32 mouse cellular contexts compared by ENCODE assay signal in genomic region chr1:110909752-110910151, GRCm38 (mm10).
"Had no signal": no experiment of that assay in that cellular context is flagged by ENCODE, and none has a peak within 500 bp of the region (broad histone marks: within the 10 kb centered on the region; RNA-seq: fewer than 3 reads in every experiment).

No protein-coding gene starts in this region.

- H3K4me1 ChIP-seq: limb, embryonic 12.5 days; limb, embryonic 13.5 days; limb, embryonic 15.5 days; liver, embryonic 12.5 days; liver, embryonic 13.5 days; liver, embryonic 15.5 days; lung, embryonic 15.5 days; megakaryocyte, embryonic 14.5 days; midbrain, embryonic 10.5 days; midbrain, embryonic 12.5 days; midbrain, embryonic 13.5 days; midbrain, embryonic 15.5 days; neural tube, embryonic 12.5 days had no signal

- H3K27ac ChIP-seq: limb, embryonic 10.5 days; limb, embryonic 12.5 days; limb, embryonic 13.5 days; limb, embryonic 15.5 days; liver, embryonic 12.5 days; liver, embryonic 13.5 days; liver, embryonic 14.5 days; liver, embryonic 15.5 days; lung, embryonic 15.5 days; macrophage; midbrain, embryonic 10.5 days; midbrain, embryonic 12.5 days; midbrain, embryonic 13.5 days; midbrain, embryonic 15.5 days; neural tube, embryonic 12.5 days had no signal

- H3K36me3 ChIP-seq: limb, embryonic 10.5 days; limb, embryonic 12.5 days; limb, embryonic 13.5 days; limb, embryonic 15.5 days; liver, embryonic 12.5 days; liver, embryonic 13.5 days; liver, embryonic 15.5 days; lung, embryonic 15.5 days; midbrain, embryonic 10.5 days; midbrain, embryonic 12.5 days; midbrain, embryonic 13.5 days; midbrain, embryonic 15.5 days; neural tube, embryonic 12.5 days had no signal

- H3K4me2 ChIP-seq: limb, embryonic 12.5 days; limb, embryonic 13.5 days; limb, embryonic 15.5 days; liver, embryonic 11.5 days; liver, embryonic 12.5 days; liver, embryonic 13.5 days; liver, embryonic 15.5 days; lung, embryonic 14.5 days; lung, embryonic 15.5 days; midbrain, embryonic 11.5 days; midbrain, embryonic 12.5 days; midbrain, embryonic 13.5 days; midbrain, embryonic 15.5 days; neural tube, embryonic 12.5 days had no signal

- H3K9me3 ChIP-seq: limb, embryonic 10.5 days; limb, embryonic 12.5 days; limb, embryonic 13.5 days; limb, embryonic 15.5 days; liver, embryonic 12.5 days; liver, embryonic 13.5 days; liver, embryonic 15.5 days; lung, embryonic 15.5 days; megakaryocyte, embryonic 14.5 days; midbrain, embryonic 10.5 days; midbrain, embryonic 12.5 days; midbrain, embryonic 13.5 days; midbrain, embryonic 15.5 days; neural tube, embryonic 12.5 days had no signal

- H3K4me3 ChIP-seq: limb, embryonic 10.5 days; limb, embryonic 12.5 days; limb, embryonic 13.5 days; limb, embryonic 15.5 days; liver, embryonic 12.5 days; liver, embryonic 13.5 days; liver, embryonic 15.5 days; lung, embryonic 15.5 days; megakaryocyte, embryonic 14.5 days; midbrain, embryonic 10.5 days; midbrain, embryonic 12.5 days; midbrain, embryonic 13.5 days; midbrain, embryonic 15.5 days; myocyte; neural tube, embryonic 12.5 days had no signal

- ATAC-seq: liver, embryonic 12.5 days; liver, postnatal 0 days; lung, postnatal 0 days; midbrain, embryonic 13.5 days; midbrain, embryonic 15.5 days; midbrain, embryonic 16.5 days had no signal

- DNase-seq: left cerebral cortex, postnatal 4 days; liver; liver, embryonic 13.5 days; liver, postnatal 0 days; lung, adult 18-20 months; lung, adult 2 months; lung, embryonic 14.5 days; lung, postnatal 10 days; lung, postnatal 14 days; lung, postnatal 36 days; lung, postnatal 4 days; midbrain, embryonic 14.5 days had no signal

- H3K9ac ChIP-seq: limb, embryonic 12.5 days; limb, embryonic 13.5 days; limb, embryonic 15.5 days; liver, embryonic 12.5 days; liver, embryonic 13.5 days; liver, embryonic 14.5 days; liver, embryonic 15.5 days; liver, postnatal 0 days; lung, embryonic 14.5 days; lung, embryonic 15.5 days; midbrain, embryonic 12.5 days; midbrain, embryonic 13.5 days; midbrain, embryonic 15.5 days; neural tube, embryonic 12.5 days had no signal

- H3K27me3 ChIP-seq: limb, embryonic 12.5 days; limb, embryonic 13.5 days; limb, embryonic 15.5 days; liver, embryonic 12.5 days; liver, embryonic 13.5 days; liver, embryonic 15.5 days; lung, embryonic 15.5 days; megakaryocyte, embryonic 14.5 days; midbrain, embryonic 12.5 days; midbrain, embryonic 13.5 days; midbrain, embryonic 15.5 days; neural tube, embryonic 12.5 days had no signal
